ENCODE assay signal across 37 mouse cellular contexts in the genomic region with DNA sequence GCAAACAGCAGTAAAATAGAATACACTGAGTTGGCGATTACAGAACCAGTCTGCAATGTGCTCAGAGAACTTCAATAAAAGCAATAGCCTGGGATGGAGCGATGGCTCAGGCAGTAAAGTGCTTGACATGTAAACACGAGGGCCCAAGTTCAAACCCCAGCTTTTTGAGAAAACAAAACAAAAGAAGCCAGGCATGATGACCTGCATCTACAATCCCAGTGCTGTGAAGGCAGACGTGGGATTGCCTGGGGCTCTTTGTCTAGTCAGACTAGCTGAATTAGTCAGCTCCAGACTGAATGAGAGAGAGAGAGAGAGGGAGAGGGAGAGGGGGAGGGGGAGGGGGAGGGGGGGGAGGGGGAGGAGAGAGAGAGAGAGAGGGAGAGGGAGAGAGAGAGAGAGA. TPM values are rescaled to one million over a fixed set of nuclear protein-coding genes. Genes with fewer than 3 reads are reported as not detected.
A peak's percentile ranks its signal among the peaks of the same experiment; 100 is the strongest.
DNase-seq lines count a peak whose midpoint lies in the region; TF ChIP-seq lines count a peak whose summit lies in the region.
"Had no signal": no experiment of that assay in that cellular context is flagged by ENCODE, and none has a peak within 500 bp of the region (broad histone marks: within the 10 kb centered on the region; RNA-seq: fewer than 3 reads in every experiment).

No protein-coding gene starts in this region.

- 55% methylated on average over 4 of the region's 4 CpGs for WGBS in limb, embryonic 10.5 days

- no peaks in the 10 kb centered on the region for H3K27me3 ChIP-seq in limb, embryonic 10.5 days (ENCODE audit: low read depth, poor library complexity, severe bottlenecking)
- H3K27me3 ChIP-seq: embryonic facial prominence, embryonic 15.5 days; heart, embryonic 12.5 days; limb, embryonic 15.5 days; liver, embryonic 13.5 days; neural tube, embryonic 13.5 days had no signal

- no peak for DNase-seq in gastrocnemius, adult 2 months
- no peak for DNase-seq in gastrocnemius, postnatal 36 days
- DNase-seq in 3T3-L1 (ENCODE audit: low read depth, low spot score) = peak; percentile 81
- DNase-seq in brain, embryonic 14.5 days (ENCODE audit: low read depth) = peak; percentile 41
- DNase-seq in limb, embryonic 10.5 days (ENCODE audit: low spot score) = no peak
- no peak for DNase-seq in adrenal gland, adult 2 months
- DNase-seq in right cerebral cortex, postnatal 4 days = no peak
- no peak for DNase-seq in right cerebral cortex, adult 2 months (ENCODE audit: low spot score in 2 of 2)
- DNase-seq: adrenal gland, adult 8-10 months; cerebellum, adult 11 months; cerebellum, adult 9-11 months; heart, adult 2 months; kidney, adult 8-10 months; kidney, postnatal 4 days; liver, embryonic 13.5 days; lung, adult 2 months; lung, postnatal 10 days; thymus, adult 2 months; thymus, postnatal 36 days had no signal

- peaks cover 31% of the 10 kb centered on the region for H3K36me3 ChIP-seq in limb, embryonic 10.5 days
- H3K36me3 ChIP-seq: heart, embryonic 12.5 days; liver, embryonic 13.5 days; neural tube, embryonic 13.5 days had no signal

- no peak overlapping the region for H3K4me3 ChIP-seq in gastrocnemius, adult 2 months
- H3K4me3 ChIP-seq in limb, embryonic 10.5 days = no peak overlapping the region
- H3K4me3 ChIP-seq: embryonic facial prominence, embryonic 15.5 days; heart, adult 2 months; heart, embryonic 12.5 days; limb, embryonic 15.5 days; liver, embryonic 13.5 days; neural tube, embryonic 13.5 days had no signal

- no peak for TF ChIP-seq POLR2A in brain, embryonic 14.5 days (IDR thresholded peaks at IDR 0.05; ENCODE audit: borderline replicate concordance, extremely low read depth, insufficient read depth, insufficient read length, poor library complexity, severe bottlenecking)

- intact Hi-C loops in gastrocnemius, adult 2 months (cut with DNase I) = no loop called here
- intact Hi-C loops in gastrocnemius, postnatal 36 days (cut with DNase I) = no loop called here

- TF ChIP-seq CTCF in gastrocnemius, adult 2 months (IDR thresholded peaks at IDR 0.05) = no peak
- TF ChIP-seq CTCF in brain, embryonic 14.5 days (IDR thresholded peaks at IDR 0.05; ENCODE audit: borderline replicate concordance, extremely low read depth, insufficient read depth, insufficient read length) = no peak

- H3K4me1 ChIP-seq in limb, embryonic 10.5 days = peaks cover 29% of the 10 kb centered on the region
- H3K4me1 ChIP-seq: heart, embryonic 12.5 days had no signal

- H3K9me3 ChIP-seq in limb, embryonic 10.5 days (replicated peaks) = no peaks in the 10 kb centered on the region
- H3K9me3 ChIP-seq: embryonic facial prominence, embryonic 15.5 days; heart, embryonic 12.5 days; limb, embryonic 15.5 days; liver, embryonic 13.5 days; neural tube, embryonic 13.5 days had no signal

- peak overlapping the region; percentile 24; the same call in 1 of the 2 replicates for H3K27ac ChIP-seq in gastrocnemius, adult 2 months
- H3K27ac ChIP-seq in limb, embryonic 10.5 days = 0 out of 2 replicates have a peak overlapping the region, but pooled peaks have one; percentile 34
- H3K27ac ChIP-seq: heart, adult 2 months; kidney, postnatal 0 days; liver, embryonic 13.5 days; macrophage; neural tube, embryonic 13.5 days had no signal

RNA-seq across cellular contexts. Expression of gene Antxr1, which starts 33.6 kb away (rescaled TPM):
- 10 to 100 TPM in 1 of 2 experiments, 1 to 10 TPM in 1; 6.2 to 15.9 TPM for total RNA-seq in gastrocnemius, adult 2 months (2021)
- total RNA-seq in gastrocnemius, postnatal 36 days (2021) = 1 to 10 TPM; 8.6 to 9.5 TPM
- 6.0 and 10.0 TPM in 2 replicates for polyA plus RNA-seq in brain, embryonic 14.5 days (2012; rRNA removed)
- polyA plus RNA-seq in limb, embryonic 10.5 days (2016; fragmentation: Nextera tagmentation; extraction: Ambion mirVana) = 7.0 and 9.5 TPM in 2 replicates
- total RNA-seq in adrenal gland, adult 2 months (2021) = 10 to 100 TPM; 14.7 to 21.4 TPM
- polyA plus RNA-seq in adrenal gland, adult 2 months (2012; rRNA removed) = 7.3 and 9.1 TPM in 2 replicates
- total RNA-seq: megakaryocyte-erythroid progenitor cell, adult 5-6 weeks had no signal
- polyA plus RNA-seq: CD4-positive, CD25-positive, alpha-beta regulatory T cell, adult 4 months had no signal

RNA-seq across cellular contexts. Expression of gene Gkn1, which starts 48.8 kb away (rescaled TPM):
- not detected for total RNA-seq in gastrocnemius, adult 2 months (2021)
- total RNA-seq in gastrocnemius, postnatal 36 days (2021) = not detected
- polyA plus RNA-seq in brain, embryonic 14.5 days (2012; rRNA removed) = 0.05 and 0.12 TPM in 2 replicates
- polyA plus RNA-seq in limb, embryonic 10.5 days (2016; fragmentation: Nextera tagmentation; extraction: Ambion mirVana) = not detected in 2 replicates
- not detected for total RNA-seq in adrenal gland, adult 2 months (2021)
- polyA plus RNA-seq in adrenal gland, adult 2 months (2012; rRNA removed) = 0.16 and 3.5 TPM in 2 replicates
- total RNA-seq: adrenal gland, adult 8-10 months; common myeloid progenitor, adult 5-6 weeks; gastrocnemius, postnatal 4 days; heart, adult 2 months; hematopoietic stem cell, adult 5-6 weeks; layer of hippocampus, adult 8-10 months; layer of hippocampus, postnatal 25 days; megakaryocyte-erythroid progenitor cell, adult 5-6 weeks had no signal
- polyA plus RNA-seq: activated CD4-positive, CD25-positive, alpha-beta regulatory T cell, adult 4 months; CD4-positive, CD25-positive, alpha-beta regulatory T cell, adult 4 months; forebrain, embryonic 14.5 days; heart, embryonic 12.5 days; heart, postnatal 0 days; intestine, embryonic 16.5 days; kidney, postnatal 0 days; limb, embryonic 15.5 days; liver, embryonic 13.5 days; lung, adult 2 months; macrophage; neural tube, embryonic 13.5 days; spleen, adult 2 months had no signal

Comparison
In these comparisons a context has a peak if more than half of its experiments do, and no peak if none do; other contexts are left out.
1. DNase-seq: peak in 3T3-L1 (single experiment) and brain, embryonic 14.5 days (single experiment); none in gastrocnemius, adult 2 months (single experiment), gastrocnemius, postnatal 36 days (0 of 2), limb, embryonic 10.5 days (single experiment), adrenal gland, adult 2 months (single experiment), right cerebral cortex, postnatal 4 days (single experiment) and right cerebral cortex, adult 2 months (0 of 2).